Mouse (Mus musculus) cerebellum, adult 8-10 months (tissue): ENCODE measurements at regions not wholly inside any gene's neighbourhood (a gene's known extent, or its start where the extent isn't known, plus 50 kb on each side); places are given as distances from the start of the nearest gene placed in this dataset.

ENCODE experiments used
- DNase-seq: peaks from one replicate; pipeline ENCODE4 v3.0.0; 2022

DNA sequence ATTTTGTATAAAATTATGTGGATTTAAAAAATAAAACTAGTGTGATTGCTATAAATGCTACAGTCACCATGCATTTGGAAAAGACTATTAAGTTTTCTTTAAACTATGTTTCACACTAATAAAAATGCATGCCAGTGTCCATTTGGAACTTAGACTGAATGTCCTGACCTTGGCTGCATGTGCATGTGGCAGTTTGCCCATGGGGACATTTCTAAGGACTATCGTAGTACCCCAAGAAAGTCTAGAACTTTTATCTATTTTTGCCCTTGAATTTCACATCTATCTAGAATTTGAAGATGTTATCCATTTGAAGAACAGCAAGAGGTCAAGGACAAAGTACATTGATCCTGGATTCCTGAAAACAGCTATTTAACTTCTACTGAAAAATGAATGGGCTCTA is 745.9 kb downstream of the Tmem182 start:
- DNase-seq, result no peak

DNA sequence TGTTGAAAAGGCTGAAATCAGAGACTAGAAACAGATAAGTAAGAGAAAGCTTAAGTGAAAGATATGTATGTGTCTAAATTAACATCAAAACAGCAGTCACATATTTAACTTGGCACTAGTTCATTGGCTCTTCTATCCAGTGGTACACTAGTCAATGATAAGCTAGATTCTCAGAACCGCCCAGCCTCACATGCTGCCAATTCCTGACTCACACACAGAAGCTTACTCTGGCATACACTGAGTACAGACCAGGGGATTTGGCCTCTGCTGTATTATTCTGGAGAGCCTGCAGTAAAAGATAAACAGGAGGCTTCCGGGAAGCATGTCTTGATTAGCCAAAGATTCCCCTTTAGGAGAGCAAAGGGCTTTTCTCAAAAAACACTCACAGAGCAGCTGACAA is 750.2 kb downstream of the Tmem182 start:
- DNase-seq, result no peak

- no peak for DNase-seq
Observed at GRCm38 (mm10) chr1:41559101-41559665, 753.8 kb downstream of the Tmem182 start.

GRCm38 (mm10) chr1:41559991-41560390 is 754.6 kb downstream of the Tmem182 start:
- DNase-seq, result no peak

DNA sequence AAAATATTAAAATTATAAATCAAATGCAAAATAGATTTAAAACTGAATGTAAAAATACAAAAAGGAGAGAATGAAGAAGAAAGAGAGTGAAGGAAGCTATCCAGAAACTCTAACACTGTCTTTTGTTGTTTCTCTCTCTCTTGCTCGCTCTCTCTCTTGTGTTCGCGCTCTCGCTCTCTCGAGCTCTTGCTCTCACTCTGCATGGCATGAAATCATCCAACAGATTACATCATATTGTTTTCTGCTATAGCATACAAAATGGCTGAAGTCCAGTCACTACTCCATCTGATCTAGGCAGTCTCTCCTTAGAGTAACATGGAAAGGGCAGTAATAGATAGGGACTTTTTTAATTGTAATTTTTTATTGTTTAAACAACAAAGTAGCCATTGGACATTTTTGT is 798.1 kb downstream of the Tmem182 start:
- no peak for DNase-seq

- no peak for DNase-seq
Observed at GRCm38 (mm10) chr1:41604996-41605747, 799.8 kb downstream of the Tmem182 start.

- no peak for DNase-seq
Observed at GRCm38 (mm10) chr1:41605748-41606131, 800.3 kb downstream of the Tmem182 start.

DNA sequence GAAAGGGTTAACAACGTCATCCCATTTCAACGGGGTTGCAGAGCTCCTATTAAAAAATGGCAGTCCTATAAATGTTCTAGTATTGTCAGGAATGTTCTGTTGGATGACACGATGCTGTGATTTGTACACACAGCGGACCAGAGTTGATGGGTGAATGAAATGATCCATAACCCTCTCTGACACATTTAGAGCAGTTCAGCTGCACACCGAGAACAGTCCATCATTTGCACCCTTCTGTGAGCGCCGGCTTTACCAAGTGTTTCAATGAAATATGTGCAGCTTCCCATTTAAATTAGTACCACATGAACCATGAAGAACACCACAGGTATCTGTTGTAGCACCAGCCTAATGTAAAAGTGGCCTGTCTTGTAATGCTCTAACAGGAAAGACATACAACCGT is 805.4 kb downstream of the Tmem182 start:
- no peak for DNase-seq

DNA sequence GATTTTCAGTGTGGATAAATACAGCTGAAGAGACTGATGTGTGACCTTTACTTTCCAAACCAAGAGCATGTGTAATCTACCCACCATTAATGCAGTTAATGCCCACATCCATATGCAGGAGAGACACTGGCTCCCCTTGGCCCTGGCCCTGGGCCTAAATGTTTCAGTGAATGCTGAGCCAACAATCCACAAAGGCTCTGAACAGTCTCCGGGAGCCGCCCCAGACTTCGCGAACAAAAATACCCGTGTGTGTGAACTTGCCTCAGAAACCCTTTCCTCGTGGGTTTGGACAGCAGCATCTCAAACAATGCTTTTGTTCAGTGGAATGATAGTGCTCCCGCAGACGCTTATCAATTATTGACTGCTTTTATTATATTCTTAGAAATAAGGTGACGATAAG is 846.4 kb downstream of the Tmem182 start:
- DNase-seq, result no peak

DNA sequence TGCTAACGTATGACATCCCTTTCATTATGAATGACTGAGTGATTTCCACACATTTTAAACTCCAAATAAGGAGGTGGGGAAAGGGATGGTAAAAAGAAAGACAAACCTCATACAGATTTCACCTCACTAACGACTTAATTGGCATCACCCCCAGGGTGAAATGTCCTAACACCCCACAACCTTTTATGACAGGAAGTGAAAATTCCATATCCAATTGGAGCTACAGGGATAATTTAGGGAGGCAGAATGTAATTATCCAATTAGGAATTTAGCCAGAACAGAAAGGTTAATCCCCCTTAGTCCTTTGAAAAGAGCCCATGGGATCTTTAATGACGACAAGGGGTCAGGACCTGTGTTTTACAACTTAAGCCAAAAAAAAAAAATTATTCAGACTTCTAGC is 846.8 kb downstream of the Tmem182 start:
- no peak for DNase-seq

GRCm38 (mm10) chr1:41652646-41653427 is 847.4 kb downstream of the Tmem182 start:
- DNase-seq, result peak; percentile 23

DNA sequence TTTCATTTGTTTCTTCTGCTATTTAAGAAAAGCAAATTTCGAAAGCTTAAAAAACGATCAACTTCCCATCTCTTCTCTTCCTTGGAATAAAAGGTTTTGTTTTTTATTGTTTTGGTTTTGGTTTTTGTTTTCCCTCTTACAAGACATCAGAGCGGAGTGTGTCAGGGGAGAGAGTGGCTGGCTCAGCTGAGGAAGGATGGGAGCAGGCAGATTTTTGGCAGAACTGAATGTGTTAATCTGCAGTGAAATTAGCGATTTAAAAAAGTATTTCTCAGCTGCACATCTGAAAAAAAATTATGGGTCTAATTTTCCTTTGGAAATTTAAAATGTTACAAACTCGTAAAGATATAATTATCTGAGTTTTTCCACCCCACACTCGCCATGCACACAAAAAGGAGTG is 868.7 kb downstream of the Tmem182 start:
- DNase-seq, result no peak

DNA sequence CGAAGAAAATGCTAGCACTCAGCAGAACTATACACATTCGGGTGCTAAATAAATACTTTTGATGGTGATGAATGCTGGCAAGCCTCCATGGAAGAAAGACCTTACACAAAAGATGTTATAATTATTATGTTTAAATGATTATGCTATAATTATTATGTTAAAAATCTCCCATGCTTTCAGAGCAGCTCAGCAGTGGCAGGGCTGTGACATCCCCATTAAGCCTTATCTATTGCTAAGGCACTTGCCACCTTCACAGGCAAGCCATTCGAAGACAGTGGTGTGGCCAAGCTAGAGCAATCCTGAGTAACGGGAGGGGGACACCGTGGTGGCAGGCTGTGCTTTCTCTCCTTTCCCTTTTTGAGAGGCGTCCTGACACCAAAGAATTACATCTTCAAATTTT is 869.9 kb downstream of the Tmem182 start:
- no peak for DNase-seq

DNA sequence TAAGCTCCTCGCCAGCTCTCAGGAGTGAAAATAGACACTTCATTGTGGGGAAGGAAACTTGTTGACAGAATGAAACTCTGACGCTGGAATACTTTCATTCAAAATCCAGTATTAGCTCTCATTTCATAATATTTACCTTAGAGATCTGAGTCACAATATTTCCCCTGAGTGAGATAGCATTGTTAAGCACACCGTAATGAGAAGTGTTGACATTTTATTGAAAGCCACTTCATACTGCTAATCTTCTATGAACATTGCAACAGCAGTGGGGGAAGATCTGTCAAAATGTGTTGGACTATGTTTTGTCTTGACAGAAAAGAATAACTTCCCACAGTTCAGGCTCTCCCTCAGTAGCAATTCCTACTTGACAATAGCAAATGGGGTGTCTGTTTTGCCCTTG is 900.3 kb downstream of the Tmem182 start:
- no peak for DNase-seq

- no peak for DNase-seq
Observed at GRCm38 (mm10) chr1:41742644-41743331, 937.4 kb downstream of the Tmem182 start.

DNA sequence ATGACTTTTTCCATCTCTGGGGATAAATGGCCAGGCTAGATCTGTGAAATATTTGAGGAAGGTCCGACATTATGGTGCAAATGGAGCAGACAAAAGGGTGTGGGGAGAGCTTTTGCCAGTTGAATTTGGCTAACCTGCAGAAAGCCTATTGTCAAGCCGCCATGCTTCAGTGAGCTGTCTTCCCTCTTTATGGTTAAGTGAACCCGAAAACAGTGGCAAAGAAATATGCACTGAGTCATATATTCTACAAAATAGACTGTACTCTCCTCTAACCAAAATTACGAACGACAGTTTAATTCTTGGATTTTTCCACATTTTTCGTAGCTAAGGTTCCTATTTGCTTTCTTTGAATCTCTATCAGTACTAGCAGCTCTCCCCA is 937.9 kb downstream of the Tmem182 start:
- DNase-seq, result no peak

GRCm38 (mm10) chr1:41744531-41744930 is 939.1 kb downstream of the Tmem182 start:
- no peak for DNase-seq

DNA sequence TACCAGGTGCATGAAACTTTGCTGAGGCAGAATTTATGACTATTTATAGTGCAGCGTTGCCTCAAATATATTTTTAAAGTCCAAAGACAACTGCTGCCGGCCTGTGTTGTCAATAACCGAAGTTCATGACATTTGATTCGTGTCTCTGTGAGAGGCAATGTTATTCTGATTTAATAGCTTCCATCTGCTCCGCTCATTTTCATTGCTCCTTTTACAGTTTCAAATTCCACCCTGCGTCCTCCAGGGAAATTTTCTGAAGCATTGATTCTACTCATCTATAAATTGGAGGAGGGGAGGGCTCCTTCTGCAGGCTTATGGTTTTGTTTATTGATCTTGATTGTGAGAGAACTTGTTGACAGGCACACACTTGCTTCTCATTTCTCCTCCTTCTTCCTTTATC is 936.2 kb upstream of the Pou3f3 start:
- no peak for DNase-seq
